Mouse (Mus musculus): Measurements from ENCODE around the gene Zkscan3. TPM values are rescaled to one million over a fixed set of nuclear protein-coding genes. Genes with fewer than 3 reads are reported as not detected.

The Zkscan3 gene
- polyA plus RNA-seq, 1 experiment from 2014 or later, result 85.9 TPM

DNA sequence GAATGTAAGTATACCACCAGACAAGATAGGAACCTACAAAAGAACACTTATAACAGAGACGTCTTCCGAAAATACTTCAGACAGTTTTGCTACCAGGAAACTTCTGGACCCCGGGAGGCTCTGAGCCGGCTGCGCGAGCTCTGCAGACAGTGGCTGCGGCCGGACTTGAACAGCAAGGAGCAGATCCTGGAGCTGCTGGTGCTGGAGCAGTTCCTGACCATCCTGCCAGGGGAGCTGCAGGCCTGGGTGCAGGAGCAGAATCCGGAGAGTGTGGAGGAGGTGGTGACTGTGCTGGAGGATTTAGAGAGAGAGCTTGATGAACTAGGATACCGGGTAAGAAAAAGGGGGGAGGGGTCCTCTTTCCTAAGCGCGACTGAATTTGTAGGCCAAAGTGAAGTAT is 38.8 kb downstream of the Zkscan3 start:
- Histone ChIP-seq H3K9ac (ENCODE audit: low read length) (peak overlapping the region; percentile 95), H3K27me3 (ENCODE audit: control insufficient read depth, insufficient read depth, low read length) (no peaks in the 10 kb centered on the region), H3K4me1 (ENCODE audit: control insufficient read depth, insufficient read depth, low read length) (peaks cover 13% of the 10 kb centered on the region), H3K4me2 (peak overlapping the region; percentile 75), H3K27ac (ENCODE audit: low read depth, low read length) (no peak overlapping the region), H3K4me3 (ENCODE audit: low read depth, low read length) (peak overlapping the region; percentile 80), H3K36me3 (ENCODE audit: control insufficient read depth, insufficient read depth, low read length) (peaks cover 4% of the 10 kb centered on the region), H3K9me3 (ENCODE audit: control insufficient read depth, low read length) (no peaks in the 10 kb centered on the region)
- ATAC-seq (ENCODE audit: low FRiP score) (no peak), DNase-seq (ENCODE audit: low spot score, missing footprints) (no peak)
- WGBS, result 66% methylated on average over 12 of the region's 12 CpGs

DNA sequence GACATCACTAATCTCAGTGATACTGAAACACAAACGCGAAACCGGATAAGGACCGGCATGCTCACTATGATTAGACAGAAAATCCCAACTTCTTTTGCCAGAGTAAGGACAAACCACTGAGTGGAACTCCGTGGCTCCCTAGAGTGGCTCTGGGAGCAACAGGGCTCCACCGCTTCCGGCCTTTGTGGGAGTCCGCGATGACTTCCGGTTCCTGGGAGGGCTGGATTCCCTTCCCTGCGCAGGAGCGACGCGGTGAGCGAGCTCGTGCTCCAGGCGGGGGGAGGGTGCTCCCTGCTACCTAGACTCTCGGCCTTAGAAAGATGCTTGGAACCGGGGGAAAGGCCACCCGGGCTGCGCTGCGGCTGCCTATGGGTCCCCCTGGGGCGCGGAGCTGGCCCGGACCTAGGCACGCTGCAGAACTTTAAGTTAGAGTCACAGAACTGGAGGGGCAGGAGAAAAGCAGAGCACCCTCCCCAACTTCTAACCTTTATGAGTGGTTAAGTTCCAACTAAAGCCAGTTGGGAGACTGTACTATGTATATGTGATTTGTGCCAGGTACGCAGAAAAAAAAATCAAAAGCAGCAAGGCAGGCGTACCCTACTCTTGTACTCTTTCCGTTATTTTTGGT is 39.8 kb downstream of the Zkscan3 start, which contains the start of gene Zscan12:
Gene Zscan12, plus strand, starts transcription at position 200 of the 628 bp plus-strand sequence.
- ATAC-seq (ENCODE audit: low FRiP score) (peak; percentile 99), DNase-seq (ENCODE audit: low spot score, missing footprints) (peak; percentile 97)
- Histone ChIP-seq H3K4me1 (ENCODE audit: control insufficient read depth, insufficient read depth, low read length) (peaks cover 13% of the 10 kb centered on the region), H3K4me2 (peak within 1 kb of the TSS; percentile 75), H3K27me3 (ENCODE audit: control insufficient read depth, insufficient read depth, low read length) (no peaks in the 10 kb centered on the region), H3K27ac (ENCODE audit: low read depth, low read length) (no peak within 1 kb of the TSS; the same call in 1 of the 2 replicates), H3K36me3 (ENCODE audit: control insufficient read depth, insufficient read depth, low read length) (no peaks in the 10 kb centered on the region), H3K9ac (ENCODE audit: low read length) (peak within 1 kb of the TSS; percentile 95), H3K9me3 (ENCODE audit: control insufficient read depth, low read length) (no peaks in the 10 kb centered on the region), H3K4me3 (ENCODE audit: low read depth, low read length) (peak within 1 kb of the TSS; percentile 80)
- under 1% methylated on average over 29 of the region's 29 CpGs for WGBS

DNA sequence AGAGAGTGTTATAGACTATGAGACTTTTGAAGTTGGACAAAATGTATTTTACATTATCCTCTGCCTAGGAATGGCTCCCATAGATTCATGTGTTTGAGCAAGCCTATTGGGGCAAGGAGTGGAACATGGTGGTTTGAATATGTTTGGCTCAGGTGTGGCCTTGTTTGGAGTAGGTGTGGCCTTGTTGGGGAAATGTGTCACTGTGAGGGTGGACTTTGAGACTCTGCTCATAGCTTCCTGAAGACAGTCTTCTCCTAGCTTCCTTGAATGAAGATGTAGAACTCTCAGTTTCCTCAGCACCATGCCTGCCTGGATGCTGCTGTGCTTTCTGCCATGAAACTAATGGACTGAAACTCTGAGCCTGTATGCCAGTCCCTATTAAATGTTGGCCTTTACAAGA is 52.0 kb downstream of the Zkscan3 start:
- H3K9ac ChIP-seq (ENCODE audit: low read length), result no peak overlapping the region
- H3K4me3 ChIP-seq (ENCODE audit: low read depth, low read length), result no peak overlapping the region
- H3K9me3 ChIP-seq (ENCODE audit: control insufficient read depth, low read length), result no peaks in the 10 kb centered on the region
- no peak overlapping the region for H3K27ac ChIP-seq (ENCODE audit: low read depth, low read length)
- H3K4me2 ChIP-seq, result no peak overlapping the region
- H3K27me3 ChIP-seq (ENCODE audit: control insufficient read depth, insufficient read depth, low read length), result no peaks in the 10 kb centered on the region
- no peak for ATAC-seq (ENCODE audit: low FRiP score)
- H3K4me1 ChIP-seq (ENCODE audit: control insufficient read depth, insufficient read depth, low read length), result no peaks in the 10 kb centered on the region
- no peak for DNase-seq (ENCODE audit: low spot score, missing footprints)
- H3K36me3 ChIP-seq (ENCODE audit: control insufficient read depth, insufficient read depth, low read length), result no peaks in the 10 kb centered on the region

DNA sequence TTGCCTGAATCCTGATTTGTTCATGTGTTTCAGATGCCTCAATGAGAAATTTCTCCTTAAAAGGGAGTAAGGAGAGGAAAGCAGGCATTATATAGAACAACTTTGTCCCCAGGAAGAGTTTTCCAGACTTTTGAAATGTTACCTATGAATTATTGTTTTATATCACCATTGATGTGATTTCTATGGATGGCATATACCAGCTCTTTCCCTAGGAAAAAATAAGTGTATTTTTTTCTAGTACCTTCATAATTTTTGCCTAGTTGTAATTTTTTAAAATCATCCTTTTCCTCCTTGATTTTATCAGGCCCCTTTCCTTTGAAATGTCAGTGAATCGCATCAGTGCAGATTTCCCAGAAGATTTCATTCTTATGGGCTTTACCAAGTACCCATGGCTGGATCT is 55.9 kb downstream of the Zkscan3 start, which contains the start of gene Olfr1367:
Gene Olfr1367, plus strand, starts transcription at position 301 of the 400 bp plus-strand sequence.
- H3K9ac ChIP-seq (ENCODE audit: low read length), result no peak within 1 kb of the TSS
- 83% methylated on average over 1 of the region's 1 CpGs for WGBS
- no peaks in the 10 kb centered on the region for H3K4me1 ChIP-seq (ENCODE audit: control insufficient read depth, insufficient read depth, low read length)
- H3K9me3 ChIP-seq (ENCODE audit: control insufficient read depth, low read length), result no peaks in the 10 kb centered on the region
- ATAC-seq (ENCODE audit: low FRiP score) (no peak), DNase-seq (ENCODE audit: low spot score, missing footprints) (no peak)
- H3K4me2 ChIP-seq, result no peak within 1 kb of the TSS
- no peak within 1 kb of the TSS for H3K4me3 ChIP-seq (ENCODE audit: low read depth, low read length)
- no peaks in the 10 kb centered on the region for H3K36me3 ChIP-seq (ENCODE audit: control insufficient read depth, insufficient read depth, low read length)
- H3K27me3 ChIP-seq (ENCODE audit: control insufficient read depth, insufficient read depth, low read length), result no peaks in the 10 kb centered on the region
- no peak within 1 kb of the TSS for H3K27ac ChIP-seq (ENCODE audit: low read depth, low read length)

MicroRNAs within 50 kb of the gene (microRNA counts, 519-probe panel; counts per million panel counts)
- not detected for microRNA mmu-miR-1896

Small RNAs within 50 kb of the gene (microRNA-seq; reads per million reads assigned to microRNA genes)
- gene Mir1896 (not detected), gene Mir6942 (not detected)

Other genes starting within 250 kb of the Zkscan3 start
- 136 and 138 TPM in 2 replicates for gene Trim27, start 223.3 kb downstream of the Zkscan3 start, polyA plus RNA-seq (2014; fragmentation: Nextera tagmentation; extraction: Ambion mirVana)
- gene Gpx5, start 110.0 kb downstream of the Zkscan3 start, polyA plus RNA-seq (2014; fragmentation: Nextera tagmentation; extraction: Ambion mirVana), result not detected in 2 replicates
- gene Gpx6, start 90.6 kb downstream of the Zkscan3 start, polyA plus RNA-seq (2014; fragmentation: Nextera tagmentation; extraction: Ambion mirVana), result not detected in 2 replicates
- gene Olfr1367, start 55.8 kb downstream of the Zkscan3 start, polyA plus RNA-seq (2014; fragmentation: Nextera tagmentation; extraction: Ambion mirVana), result not detected in 2 replicates
- 20.3 and 21.8 TPM in 2 replicates for gene Zscan12, start 39.9 kb downstream of the Zkscan3 start, polyA plus RNA-seq (2014; fragmentation: Nextera tagmentation; extraction: Ambion mirVana)
- 6.6 and 7.6 TPM in 2 replicates for gene Pgbd1, start 38.3 kb upstream of the Zkscan3 start, polyA plus RNA-seq (2014; fragmentation: Nextera tagmentation; extraction: Ambion mirVana)
- gene Zscan26, start 51.0 kb upstream of the Zkscan3 start, polyA plus RNA-seq (2014; fragmentation: Nextera tagmentation; extraction: Ambion mirVana), result 14.6 and 16.4 TPM in 2 replicates
- gene Nkapl, start 65.8 kb upstream of the Zkscan3 start, polyA plus RNA-seq (2014; fragmentation: Nextera tagmentation; extraction: Ambion mirVana), result 2.6 and 2.7 TPM in 2 replicates
- gene Zkscan4, start 76.2 kb upstream of the Zkscan3 start, polyA plus RNA-seq (2014; fragmentation: Nextera tagmentation; extraction: Ambion mirVana), result 3.9 and 4.2 TPM in 2 replicates
- not detected in 2 replicates for gene Gm10065, start 76.7 kb upstream of the Zkscan3 start, polyA plus RNA-seq (2014; fragmentation: Nextera tagmentation; extraction: Ambion mirVana)
- 0.32 and 0.66 TPM in 2 replicates for gene AK157302, start 92.5 kb upstream of the Zkscan3 start, polyA plus RNA-seq (2014; fragmentation: Nextera tagmentation; extraction: Ambion mirVana)
- 3.7 and 4.0 TPM in 2 replicates for gene Gm11273, start 98.7 kb upstream of the Zkscan3 start, polyA plus RNA-seq (2014; fragmentation: Nextera tagmentation; extraction: Ambion mirVana)
- 10.6 and 11.1 TPM in 2 replicates for gene Zkscan8, start 128.4 kb upstream of the Zkscan3 start, polyA plus RNA-seq (2014; fragmentation: Nextera tagmentation; extraction: Ambion mirVana)
- 0.12 and 0.26 TPM in 2 replicates for gene Olfr1366, start 140.1 kb upstream of the Zkscan3 start, polyA plus RNA-seq (2014; fragmentation: Nextera tagmentation; extraction: Ambion mirVana)
- 0.04 TPM in 1 of 2 replicates, not detected in the other for gene Olfr1535, start 157.1 kb upstream of the Zkscan3 start, polyA plus RNA-seq (2014; fragmentation: Nextera tagmentation; extraction: Ambion mirVana)
- not detected in 2 replicates for gene Olfr1364, start 179.0 kb upstream of the Zkscan3 start, polyA plus RNA-seq (2014; fragmentation: Nextera tagmentation; extraction: Ambion mirVana)
- not detected in 2 replicates for gene Olfr1362, start 211.3 kb upstream of the Zkscan3 start, polyA plus RNA-seq (2014; fragmentation: Nextera tagmentation; extraction: Ambion mirVana)
- not detected in 2 replicates for gene Olfr11, start 239.8 kb upstream of the Zkscan3 start, polyA plus RNA-seq (2014; fragmentation: Nextera tagmentation; extraction: Ambion mirVana)